Mouse (Mus musculus): ENCODE measurements at regions not wholly inside any gene's neighbourhood (a gene's known extent, or its start where the extent isn't known, plus 50 kb on each side); places are given as distances from the start of the nearest gene placed in this dataset.

- no peak for DNase-seq
Observed at GRCm38 (mm10) chr11:23996250-23996649, 78.6 kb downstream of the A830031A19Rik start.

- no peak for DNase-seq
Observed at GRCm38 (mm10) chr11:23994160-23994559, 80.7 kb downstream of the A830031A19Rik start.

- DNase-seq: no peak
Observed at GRCm38 (mm10) chr11:23987532-23988450, 87.1 kb downstream of the A830031A19Rik start.

GRCm38 (mm10) chr11:23985231-23985630, 89.6 kb downstream of the A830031A19Rik start:
- no peak for DNase-seq

- peak; percentile 74 to 84 for DNase-seq
Observed at GRCm38 (mm10) chr11:23979332-23979731, 84.3 kb upstream of the Papolg start.

- no peak for DNase-seq
Observed at GRCm38 (mm10) chr11:23978300-23978699, 83.2 kb upstream of the Papolg start.

GRCm38 (mm10) chr11:23977096-23977495, 82.0 kb upstream of the Papolg start:
- no peak for DNase-seq

GRCm38 (mm10) chr11:23954323-23954722, 59.3 kb upstream of the Papolg start:
- peak; percentile 4 to 6 for DNase-seq

GRCm38 (mm10) chr11:23945966-23946365, 50.9 kb upstream of the Papolg start:
- DNase-seq: no peak

Data from cerebellum, postnatal 25 days (tissue).